Mouse (Mus musculus) cerebellum, adult 11-12 months (tissue): ENCODE results near the gene Slc35e3.

Source experiments
- DNase-seq: peaks from one replicate; pipeline ENCODE4 v3.0.0; 2022

Gene Slc35e3

GRCm38 (mm10) chr10:117696021-117696826, 49.9 kb downstream of the Slc35e3 start:
- no peak for DNase-seq

GRCm38 (mm10) chr10:117695605-117696004, 50.6 kb downstream of the Slc35e3 start:
- DNase-seq = no peak

- DNase-seq = no peak
Measured at GRCm38 (mm10) chr10:117695027-117695426, 51.1 kb downstream of the Slc35e3 start.

- DNase-seq = no peak
Measured at GRCm38 (mm10) chr10:117694255-117694953, 51.8 kb downstream of the Slc35e3 start.

GRCm38 (mm10) chr10:117692953-117693352, 53.2 kb downstream of the Slc35e3 start:
- DNase-seq = no peak

- DNase-seq = no peak
Measured at GRCm38 (mm10) chr10:117692173-117692572, 54.0 kb downstream of the Slc35e3 start.

- no peak for DNase-seq
Measured at GRCm38 (mm10) chr10:117691389-117691968, 54.7 kb downstream of the Slc35e3 start.

GRCm38 (mm10) chr10:117690770-117691296, 55.3 kb downstream of the Slc35e3 start:
- DNase-seq = no peak

- no peak for DNase-seq
Measured at GRCm38 (mm10) chr10:117690101-117690352, 56.1 kb downstream of the Slc35e3 start.

- no peak for DNase-seq
Measured at GRCm38 (mm10) chr10:117689297-117690100, 56.7 kb downstream of the Slc35e3 start.

GRCm38 (mm10) chr10:117688204-117689151, 57.7 kb downstream of the Slc35e3 start:
- no peak for DNase-seq

- no peak for DNase-seq
Measured at GRCm38 (mm10) chr10:117687577-117687976, 58.6 kb downstream of the Slc35e3 start.

GRCm38 (mm10) chr10:117687018-117687417, 59.1 kb downstream of the Slc35e3 start:
- DNase-seq = no peak

GRCm38 (mm10) chr10:117685849-117686591, 60.1 kb downstream of the Slc35e3 start:
- DNase-seq = no peak

- DNase-seq = no peak
Measured at GRCm38 (mm10) chr10:117685171-117685848, 60.9 kb downstream of the Slc35e3 start.

- DNase-seq = no peak
Measured at GRCm38 (mm10) chr10:117684298-117685170, 61.6 kb downstream of the Slc35e3 start.

GRCm38 (mm10) chr10:117683734-117684037, 62.5 kb downstream of the Slc35e3 start:
- no peak for DNase-seq
